Mouse (Mus musculus) MEL (cell line): ENCODE data around the gene Slc25a18. TPM values are rescaled to one million over a fixed set of nuclear protein-coding genes. Genes with fewer than 3 reads are reported as not detected.

ENCODE experiments used
- DNase-seq: peaks from one replicate; pipeline ENCODE4 v3.0.0; 2011; ENCODE audit warnings: low read depth, low spot score
- H3K27ac ChIP-seq: 2 replicates; pipeline ENCODE4 v1.5.1; 2012; ENCODE audit warnings: low read depth, mild to moderate bottlenecking, control low read depth, low read length, moderate library complexity; ENCODE audit not compliant: control insufficient read depth
- H3K27me3 ChIP-seq, 2 experiments: fragments of 150-350 bp in 1 of 2; sonication (generic) in 1 of 2; 2 replicates each; pipeline ENCODE4 v1.6.1; 2012; ENCODE audit warnings: low read length in 2 of 2, mild to moderate bottlenecking in 2 of 2, improper control_type of control experiment in 1 of 2, moderate library complexity in 1 of 2; ENCODE audit not compliant: insufficient read depth in 2 of 2, control insufficient read depth in 1 of 2
- H3K36me3 ChIP-seq, 2 experiments: 2 replicates each; pipeline ENCODE4 v1.6.1; 2012 to 2014; ENCODE audit warnings: low read length in 2 of 2, improper control_type of control experiment in 1 of 2, inconsistent platforms in 1 of 2, mild to moderate bottlenecking in 1 of 2; ENCODE audit not compliant: insufficient read depth in 2 of 2, control insufficient read depth in 1 of 2
- H3K4me1 ChIP-seq, 2 experiments: fragments of 150-350 bp in 1 of 2; sonication (generic) in 1 of 2; 2 replicates each; pipeline ENCODE4 v1.6.1; 2012; ENCODE audit warnings: low read length in 2 of 2, improper control_type of control experiment in 1 of 2, mild to moderate bottlenecking in 1 of 2; ENCODE audit not compliant: insufficient read depth in 2 of 2, control insufficient read depth in 1 of 2
- H3K4me3 ChIP-seq, 2 experiments: fragments of 150-350 bp in 1 of 2; sonication (generic) in 1 of 2; 2 replicates each; pipeline ENCODE4 v1.5.1; 2012; ENCODE audit warnings: low read depth in 2 of 2, low read length in 2 of 2, mild to moderate bottlenecking in 2 of 2, moderate library complexity in 2 of 2, control low read depth in 1 of 2, improper control_type of control experiment in 1 of 2; ENCODE audit not compliant: control insufficient read depth in 1 of 2, insufficient read depth in 1 of 2
- H3K79me2 ChIP-seq: 2 replicates; pipeline ENCODE4 v1.6.1; 2012; ENCODE audit warnings: mild to moderate bottlenecking, low read length, moderate library complexity; ENCODE audit not compliant: control insufficient read depth, poor library complexity, insufficient read depth
- H3K9ac ChIP-seq: 2 replicates; pipeline ENCODE4 v1.6.1; 2012; ENCODE audit warnings: low read depth, mild to moderate bottlenecking, control low read depth, low read length, moderate library complexity; ENCODE audit not compliant: control insufficient read depth, poor library complexity, severe bottlenecking
- H3K9me3 ChIP-seq: fragments of 150-350 bp; sonication (generic); replicated peaks from 2 replicates; pipeline ENCODE4 v1.6.1; 2012; ENCODE audit warnings: mild to moderate bottlenecking, low read length, improper control_type of control experiment, moderate library complexity; ENCODE audit not compliant: insufficient read depth
- BHLHE40 ChIP-seq: IDR thresholded peaks from 2 replicates; pipeline ENCODE4 v1.6.1; 2012; ENCODE audit warnings: low read depth, mild to moderate bottlenecking, inconsistent platforms, low read length, improper control_type of control experiment, borderline replicate concordance
- CHD1 ChIP-seq: IDR thresholded peaks from 2 replicates; pipeline ENCODE4 v1.6.1; 2012; ENCODE audit warnings: low read depth, mild to moderate bottlenecking, inconsistent platforms, low read length, improper control_type of control experiment
- CHD2 ChIP-seq: IDR thresholded peaks from 2 replicates; pipeline ENCODE4 v1.6.1; 2011; ENCODE audit warnings: low read length, improper control_type of control experiment
- E2F4 ChIP-seq: IDR thresholded peaks from 2 replicates; pipeline ENCODE4 v1.6.1; 2011; ENCODE audit warnings: low read depth, low read length, improper control_type of control experiment, borderline replicate concordance
- ELF1 ChIP-seq: IDR thresholded peaks from 2 replicates; pipeline ENCODE4 v1.6.1; 2014; ENCODE audit warnings: low read depth, mild to moderate bottlenecking, inconsistent platforms, low read length, improper control_type of control experiment, moderate library complexity
- GABPA ChIP-seq: IDR thresholded peaks from 2 replicates; pipeline ENCODE4 v1.6.1; 2012; ENCODE audit warnings: low read depth, mild to moderate bottlenecking, inconsistent platforms, low read length, improper control_type of control experiment, moderate library complexity
- GATA1 ChIP-seq: IDR thresholded peaks from 2 replicates; pipeline ENCODE4 v1.6.1; 2011; ENCODE audit warnings: low read depth, low read length, improper control_type of control experiment
- HCFC1 ChIP-seq: IDR thresholded peaks from 2 replicates; pipeline ENCODE4 v1.6.1; 2012; ENCODE audit warnings: low read depth, mild to moderate bottlenecking, inconsistent platforms, low read length, improper control_type of control experiment, moderate library complexity
- JUND ChIP-seq: IDR thresholded peaks from 2 replicates; pipeline ENCODE4 v1.6.1; 2011; ENCODE audit warnings: low read depth, mild to moderate bottlenecking, improper control_type of control experiment, low read length
- MEF2A ChIP-seq: IDR thresholded peaks from 2 replicates; pipeline ENCODE4 v1.6.1; 2014; ENCODE audit warnings: low read depth, mild to moderate bottlenecking, inconsistent platforms, low read length, improper control_type of control experiment; ENCODE audit not compliant: poor library complexity, insufficient replicate concordance, severe bottlenecking; ENCODE audit errors: extremely low read depth
- MYC ChIP-seq: IDR thresholded peaks from 2 replicates; pipeline ENCODE4 v1.6.1; 2011; ENCODE audit warnings: low read depth, mild to moderate bottlenecking, low read length, improper control_type of control experiment, moderate library complexity
- POLR2AphosphoS2 ChIP-seq: IDR thresholded peaks from 2 replicates; pipeline ENCODE4 v1.6.1; 2011; ENCODE audit warnings: low read length, improper control_type of control experiment
- POLR2AphosphoS5 ChIP-seq: IDR thresholded peaks from 2 replicates; pipeline ENCODE4 v1.6.1; 2012; ENCODE audit warnings: low read depth, borderline replicate concordance, mild to moderate bottlenecking, inconsistent platforms, low read length, moderate library complexity, mixed read lengths
- RAD21 ChIP-seq: IDR thresholded peaks from 2 replicates; pipeline ENCODE4 v1.6.1; 2011; ENCODE audit warnings: mild to moderate bottlenecking, low read depth, low read length, improper control_type of control experiment
- RCOR1 ChIP-seq: IDR thresholded peaks from 2 replicates; pipeline ENCODE4 v1.6.1; 2012; ENCODE audit warnings: low read depth, mild to moderate bottlenecking, inconsistent platforms, low read length, improper control_type of control experiment
- SIN3A ChIP-seq: IDR thresholded peaks from 2 replicates; pipeline ENCODE4 v1.6.1; 2012; ENCODE audit warnings: low read length, improper control_type of control experiment, inconsistent platforms
- TCF12 ChIP-seq: IDR thresholded peaks from 2 replicates; pipeline ENCODE4 v1.6.1; 2014; ENCODE audit warnings: low read depth, mild to moderate bottlenecking, inconsistent platforms, low read length, improper control_type of control experiment, moderate library complexity
- UBTF ChIP-seq: IDR thresholded peaks from 2 replicates; pipeline ENCODE4 v1.6.1; 2012; ENCODE audit warnings: low read depth, mild to moderate bottlenecking, inconsistent platforms, low read length, improper control_type of control experiment, moderate library complexity, borderline replicate concordance; ENCODE audit not compliant: insufficient read depth
- ZC3H11A ChIP-seq: IDR thresholded peaks from 2 replicates; pipeline ENCODE4 v1.6.1; 2012; ENCODE audit warnings: low read depth, mild to moderate bottlenecking, inconsistent platforms, low read length, improper control_type of control experiment
- ZKSCAN1 ChIP-seq: IDR thresholded peaks from 2 replicates; pipeline ENCODE4 v1.6.1; 2012; ENCODE audit warnings: low read depth, mild to moderate bottlenecking, inconsistent platforms, low read length, improper control_type of control experiment, moderate library complexity
- ZMIZ1 ChIP-seq: IDR thresholded peaks from 2 replicates; pipeline ENCODE4 v1.6.1; 2012; ENCODE audit warnings: low read depth, mild to moderate bottlenecking, inconsistent platforms, low read length, improper control_type of control experiment, moderate library complexity
- ZNF384 ChIP-seq: IDR thresholded peaks from 2 replicates; pipeline ENCODE4 v1.6.1; 2012; ENCODE audit warnings: low read depth, mild to moderate bottlenecking, inconsistent platforms, low read length, improper control_type of control experiment
- polyA plus RNA-seq, 2 experiments: library from polyadenylated mRNA; stranded (reverse) in 1 of 2; unstranded in 1 of 2; fragments of >175 nt in 1 of 2; fragments of >200 nt in 1 of 2; gene quantifications; 2 replicates each; pipeline versions ENCODE4 v1.2.1 to v1.2.4; 2012; ENCODE audit warnings: low replicate concordance in 2 of 2, low read depth in 1 of 2; ENCODE audit not compliant: insufficient read length in 2 of 2, insufficient read depth in 1 of 2, missing spikeins in 1 of 2
- total RNA-seq: library from RNA; depleted of rRNA; stranded (reverse); fragments of 300-350 nt; gene quantifications from 2 replicates; pipeline ENCODE4 v1.2.3, GENCODE M21; 2012

The Slc25a18 gene
- total and polyA plus RNA-seq, 3 experiments, result 0.12 to 0.57 TPM; not detected in 1

DNA sequence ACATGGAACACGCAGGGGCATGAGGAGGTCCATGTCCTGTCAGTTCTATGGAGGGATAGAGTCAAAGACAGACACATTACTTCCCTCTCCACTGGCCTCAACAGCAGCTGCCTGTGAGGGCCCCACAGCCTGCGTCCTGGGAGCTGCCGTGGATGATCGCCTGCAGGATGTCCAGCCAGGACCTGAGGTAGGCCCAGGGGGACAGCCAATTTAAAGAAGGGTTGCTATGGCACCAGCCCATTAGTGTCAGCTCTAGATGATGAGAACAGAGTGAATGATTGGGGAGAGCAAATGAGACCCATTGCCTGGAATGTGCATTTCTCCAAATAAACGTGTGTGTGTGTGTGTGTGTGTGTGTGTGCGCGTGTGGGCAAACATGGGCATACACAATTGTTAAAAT lies 11.0 kb downstream of the Slc25a18 start:
- Histone ChIP-seq H3K27ac (no peak overlapping the region), H3K79me2 (no peaks in the 10 kb centered on the region), H3K27me3 (no peaks in the 10 kb centered on the region), H3K4me1 (peaks cover 6 to 17% of the 10 kb centered on the region in 2 experiments), H3K9me3 (no peaks in the 10 kb centered on the region), H3K36me3 (peaks cover 0 to 10% of the 10 kb centered on the region in 2 experiments; a peak in 2 of 4 replicates), H3K4me3 (no peak overlapping the region), H3K9ac (no peak overlapping the region)
- no peak for TF ChIP-seq BHLHE40
- TF ChIP-seq ZC3H11A, result no peak
- TF ChIP-seq ZMIZ1, result no peak
- TF ChIP-seq JUND, result no peak
- no peak for TF ChIP-seq TCF12
- no peak for TF ChIP-seq ZNF384
- no peak for TF ChIP-seq POLR2AphosphoS2
- TF ChIP-seq MEF2A, result no peak
- TF ChIP-seq MYC, result no peak
- no peak for TF ChIP-seq E2F4
- no peak for TF ChIP-seq UBTF
- TF ChIP-seq ZKSCAN1, result no peak
- no peak for TF ChIP-seq GABPA
- TF ChIP-seq HCFC1, result no peak
- TF ChIP-seq ELF1, result no peak
- TF ChIP-seq RAD21, result no peak
- TF ChIP-seq RCOR1, result no peak
- no peak for TF ChIP-seq CHD1
- DNase-seq, result no peak

DNA sequence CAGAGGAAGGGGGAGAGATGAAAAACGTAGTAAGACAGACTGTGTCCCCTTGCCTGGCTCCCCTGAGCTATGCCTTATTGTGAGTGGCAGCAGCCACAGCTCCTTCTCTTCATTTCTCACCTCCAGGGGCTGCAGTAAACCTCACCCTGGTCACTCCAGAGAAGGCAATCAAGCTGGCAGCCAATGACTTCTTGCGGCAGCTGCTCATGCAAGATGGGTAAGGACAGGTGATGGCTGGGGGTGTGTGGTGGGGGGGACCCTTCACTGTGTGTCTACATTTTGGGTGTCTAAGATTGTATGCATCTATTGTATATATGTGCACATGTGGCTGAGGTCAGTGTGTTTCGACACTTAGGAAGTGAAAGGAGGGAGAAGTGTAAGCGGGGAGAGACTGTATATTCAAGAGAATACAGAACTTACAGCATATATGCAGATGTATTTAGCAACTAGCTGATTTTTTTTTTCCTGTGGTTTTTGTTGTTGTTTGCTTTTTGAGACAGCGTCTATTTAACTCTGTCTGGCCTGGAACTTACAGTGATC lies 14.8 kb downstream of the Slc25a18 start:
- H3K4me1 ChIP-seq, result peaks cover 9 to 38% of the 10 kb centered on the region in 2 experiments
- no peak for DNase-seq
- TF ChIP-seq RAD21 (no peak), E2F4 (no peak), SIN3A (no peak), RCOR1 (no peak), UBTF (no peak), CHD2 (no peak), GATA1 (no peak), JUND (no peak), POLR2AphosphoS5 (no peak)
- H3K27me3 ChIP-seq, result no peaks in the 10 kb centered on the region
- H3K4me3 ChIP-seq, result no peak overlapping the region
- H3K36me3 ChIP-seq, result peaks cover 0 to 18% of the 10 kb centered on the region in 2 experiments; a peak in 2 of 4 replicates
- H3K9ac ChIP-seq, result no peak overlapping the region
- no peaks in the 10 kb centered on the region for H3K79me2 ChIP-seq
- H3K9me3 ChIP-seq, result no peaks in the 10 kb centered on the region
- H3K27ac ChIP-seq, result no peak overlapping the region
